Mouse (Mus musculus): ENCODE data around the gene AL607142.1. TPM values are rescaled to one million over a fixed set of nuclear protein-coding genes. Genes with fewer than 3 reads are reported as not detected.

Gene AL607142.1
- polyA plus RNA-seq, 1 experiment from 2014 or later, result not detected

DNA sequence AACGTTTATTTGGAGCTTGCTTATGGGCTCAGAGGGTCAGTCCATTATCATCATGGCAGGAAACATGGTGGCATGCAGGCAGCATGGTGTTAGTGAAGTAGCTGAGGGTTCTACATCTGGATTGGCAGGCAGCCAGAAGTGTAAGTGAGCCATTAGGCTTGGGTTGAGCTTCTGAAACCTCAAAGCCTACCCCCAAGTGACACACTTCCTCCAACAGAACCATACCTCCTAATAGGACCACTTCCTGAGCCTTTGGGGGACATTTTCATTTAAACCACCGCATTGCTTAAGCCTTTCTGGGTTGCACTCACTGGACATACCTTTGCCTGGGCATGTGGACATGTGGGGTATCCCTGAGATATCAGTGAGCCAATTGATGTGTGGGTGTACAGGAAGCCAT, 23.3 kb upstream of the AL607142.1 start:
- ATAC-seq (no peak), DNase-seq (ENCODE audit: low read depth, low spot score) (no peak)
- ChIA-PET POLR2A (interaction anchor here (0.6 to 2.6 kb wide), 2 partner anchors 11 to 26 kb away, joined by 3 to 8 read pairs; no protein-coding TSS in a partner anchor), CTCF (interaction anchor here (1.7 kb wide), 1 partner anchor 10 kb away, joined by 4 read pairs; no protein-coding TSS in a partner anchor)
- no peak for TF ChIP-seq CTCF (IDR thresholded peaks at IDR 0.05)
- no peaks in the 10 kb centered on the region for H3K27me3 ChIP-seq
- in situ Hi-C loops (cut with MboI; ENCODE audit: low pct_unique_long_range_greater_than_20kb), result no loop called here

- ChIA-PET POLR2A (interaction anchor here (0.9 to 2.6 kb wide), 2 partner anchors 12 to 27 kb away, joined by 3 to 8 read pairs; no protein-coding TSS in a partner anchor), CTCF (interaction anchor here (1.7 kb wide), 1 partner anchor 11 kb away, joined by 4 read pairs; no protein-coding TSS in a partner anchor)
- in situ Hi-C loops (cut with MboI; ENCODE audit: low pct_unique_long_range_greater_than_20kb), result no loop called here
- DNase-seq (ENCODE audit: low read depth, low spot score), result no peak
- no peak for TF ChIP-seq CTCF (IDR thresholded peaks at IDR 0.05)
- ATAC-seq, result no peak
- H3K27me3 ChIP-seq, result no peaks in the 10 kb centered on the region
These were observed 22.3 kb upstream of the AL607142.1 start for GRCm38 (mm10) chr4:120042480-120042879.

- DNase-seq (ENCODE audit: low read depth, low spot score) (no peak), ATAC-seq (no peak)
- POLR2A ChIA-PET, result no interaction called here
- CTCF ChIA-PET, result no interaction called here
- in situ Hi-C loops (cut with MboI; ENCODE audit: low pct_unique_long_range_greater_than_20kb), result no loop called here
- no peak for TF ChIP-seq CTCF (IDR thresholded peaks at IDR 0.05)
- no peaks in the 10 kb centered on the region for H3K27me3 ChIP-seq
These were observed 20.2 kb upstream of the AL607142.1 start for GRCm38 (mm10) chr4:120044612-120045011.

GRCm38 (mm10) chr4:120045131-120045537, 19.7 kb upstream of the AL607142.1 start:
- ChIA-PET CTCF (no interaction called here), POLR2A (no interaction called here)
- TF ChIP-seq CTCF (IDR thresholded peaks at IDR 0.05), result no peak
- H3K27me3 ChIP-seq, result no peaks in the 10 kb centered on the region
- in situ Hi-C loops (cut with MboI; ENCODE audit: low pct_unique_long_range_greater_than_20kb), result no loop called here
- DNase-seq (ENCODE audit: low read depth, low spot score) (no peak), ATAC-seq (no peak)

GRCm38 (mm10) chr4:120045871-120046270, 18.9 kb upstream of the AL607142.1 start:
- H3K27me3 ChIP-seq, result no peaks in the 10 kb centered on the region
- POLR2A ChIA-PET, result no interaction called here
- ATAC-seq, result no peak

DNA sequence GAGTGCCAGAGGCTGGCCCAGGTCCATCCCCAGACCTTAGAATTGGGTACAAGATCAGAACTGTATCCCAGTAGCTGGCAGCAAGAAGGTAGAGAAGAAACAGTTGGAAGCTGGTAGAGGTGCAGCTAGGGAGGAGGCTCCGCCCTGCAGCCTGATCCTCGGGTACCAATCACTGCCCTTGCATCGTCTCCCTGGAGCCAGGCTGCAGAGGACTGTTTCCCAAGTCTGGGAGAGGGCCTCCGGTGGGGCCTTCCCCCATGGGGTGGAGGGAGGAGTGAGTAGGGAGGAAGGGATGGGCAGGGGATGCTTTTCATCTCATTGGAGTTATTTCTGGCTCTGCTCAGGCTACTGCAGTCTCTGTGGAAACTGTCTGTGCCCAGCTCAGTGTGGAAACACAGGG, 17.7 kb upstream of the AL607142.1 start:
- CTCF ChIA-PET, result interaction anchor here (1.6 kb wide), 1 partner anchor 9 kb away, joined by 4 read pairs; no protein-coding TSS in a partner anchor
- no peaks in the 10 kb centered on the region for H3K27me3 ChIP-seq
- no peak for DNase-seq (ENCODE audit: low read depth, low spot score)
- in situ Hi-C loops (cut with MboI; ENCODE audit: low pct_unique_long_range_greater_than_20kb), result no loop called here
- TF ChIP-seq CTCF (IDR thresholded peaks at IDR 0.05), result no peak
- ATAC-seq, result no peak
- POLR2A ChIA-PET, result no interaction called here

More at GRCm38 (mm10) chr4:120045871-120046270, 18.9 kb upstream of the AL607142.1 start:
- no peak for DNase-seq (ENCODE audit: low read depth, low spot score)
- in situ Hi-C loops (cut with MboI; ENCODE audit: low pct_unique_long_range_greater_than_20kb), result no loop called here
- CTCF ChIA-PET, result interaction anchor here (1.6 kb wide), 1 partner anchor 11 kb away, joined by 4 read pairs; no protein-coding TSS in a partner anchor
- TF ChIP-seq CTCF (IDR thresholded peaks at IDR 0.05), result no peak

DNA sequence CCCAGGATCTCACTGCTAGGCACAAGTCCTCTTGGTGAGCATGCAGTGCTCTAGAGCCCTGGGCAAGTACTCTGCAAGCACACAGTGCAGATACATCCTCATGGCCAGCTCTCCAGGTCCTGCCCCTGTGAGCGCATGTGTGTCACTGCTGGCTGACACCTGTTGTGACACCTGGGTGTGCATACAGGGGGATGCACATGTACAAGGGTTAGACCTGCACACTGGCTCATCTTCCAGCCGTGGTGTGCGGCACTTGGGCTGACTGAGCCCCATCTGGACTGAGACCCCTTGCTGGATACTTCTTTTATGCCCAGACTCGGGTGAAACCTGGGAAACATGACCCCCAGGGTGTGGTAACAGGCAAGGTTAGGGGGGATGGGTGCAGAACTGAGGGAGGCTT, 16.5 kb upstream of the AL607142.1 start:
- no peaks in the 10 kb centered on the region for H3K27me3 ChIP-seq
- DNase-seq (ENCODE audit: low read depth, low spot score) (no peak), ATAC-seq (no peak)
- ChIA-PET POLR2A (no interaction called here), CTCF (no interaction called here)
- in situ Hi-C loops (cut with MboI; ENCODE audit: low pct_unique_long_range_greater_than_20kb), result no loop called here
- no peak for TF ChIP-seq CTCF (IDR thresholded peaks at IDR 0.05)

DNA sequence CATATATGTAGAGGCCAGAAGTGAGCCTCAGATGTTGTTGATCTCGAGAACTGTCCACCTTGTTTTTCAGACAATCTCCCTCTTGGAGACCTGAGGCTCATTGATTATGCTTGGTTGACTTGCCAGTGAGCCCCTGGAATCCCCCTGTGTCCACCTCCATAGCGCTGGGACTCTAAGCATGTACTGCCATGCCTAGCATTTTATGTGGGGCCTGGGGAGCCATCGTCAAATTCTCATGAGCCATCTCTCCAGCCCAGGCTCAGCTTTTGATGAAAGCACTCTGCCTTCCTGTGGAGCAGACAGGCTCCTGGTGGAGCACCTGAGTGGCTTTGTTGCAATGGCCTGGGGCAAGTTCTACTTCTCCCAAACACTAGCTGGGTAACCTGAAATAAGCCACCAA, 14.9 kb upstream of the AL607142.1 start:
- no peak for ATAC-seq
- in situ Hi-C loops (cut with MboI; ENCODE audit: low pct_unique_long_range_greater_than_20kb), result no loop called here
- TF ChIP-seq CTCF (IDR thresholded peaks at IDR 0.05), result no peak
- H3K27me3 ChIP-seq, result no peaks in the 10 kb centered on the region
- ChIA-PET CTCF (no interaction called here), POLR2A (no interaction called here)
- no peak for DNase-seq (ENCODE audit: low read depth, low spot score)

GRCm38 (mm10) chr4:120052481-120052880, 12.3 kb upstream of the AL607142.1 start:
- in situ Hi-C loops (cut with MboI; ENCODE audit: low pct_unique_long_range_greater_than_20kb), result no loop called here
- ChIA-PET CTCF (no interaction called here), POLR2A (no interaction called here)
- H3K27me3 ChIP-seq, result no peaks in the 10 kb centered on the region
- ATAC-seq, result no peak
- no peak for TF ChIP-seq CTCF (IDR thresholded peaks at IDR 0.05)
- DNase-seq (ENCODE audit: low read depth, low spot score), result no peak

DNA sequence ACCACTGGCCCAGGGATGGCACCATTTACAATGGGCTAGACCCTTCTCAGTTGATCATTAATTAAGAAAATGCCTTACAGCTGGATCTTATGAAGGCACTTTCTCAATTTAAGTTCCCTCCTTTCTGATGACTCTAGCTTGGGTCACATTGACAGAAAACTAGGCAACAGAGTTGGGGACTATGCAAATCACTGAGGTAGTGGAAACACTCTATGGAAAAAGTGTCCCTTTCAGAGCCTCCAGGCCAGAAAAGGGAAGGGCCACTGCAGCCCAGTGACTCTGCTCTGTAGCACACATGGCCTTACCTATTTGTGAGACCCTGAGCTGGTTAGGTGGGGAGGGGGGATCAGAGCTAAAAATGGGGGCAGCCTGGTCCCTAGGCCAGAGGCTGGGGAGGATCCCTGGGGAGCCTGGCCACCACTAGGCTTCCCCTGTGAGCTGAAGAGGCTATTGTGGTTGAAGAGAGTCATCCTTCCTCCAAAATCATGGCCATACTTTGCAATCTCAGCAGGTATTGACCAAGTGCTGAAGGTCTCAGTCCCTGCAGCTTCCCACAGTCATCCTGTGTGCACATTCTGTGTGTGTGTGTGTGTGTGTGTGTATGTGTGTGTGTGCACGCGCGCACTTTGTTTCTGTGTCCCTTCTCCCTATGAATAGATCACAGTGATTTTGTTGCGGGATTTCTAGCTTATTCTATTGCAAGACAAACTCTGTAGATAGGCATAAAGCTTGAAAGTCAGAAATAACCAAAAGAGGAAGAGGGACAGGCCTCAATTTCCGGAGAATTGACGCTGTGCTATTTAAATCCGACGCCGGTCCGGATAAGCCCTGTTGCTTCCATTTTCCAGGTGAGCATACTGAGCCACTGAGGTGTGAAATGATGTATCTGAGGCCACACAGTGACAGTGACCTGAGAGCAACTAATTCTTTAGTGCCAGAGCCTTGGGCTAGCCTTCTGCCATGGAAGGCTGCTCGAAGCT, 11.5 kb upstream of the AL607142.1 start:
- no peak for ATAC-seq
- CTCF ChIA-PET, result no interaction called here

DNA sequence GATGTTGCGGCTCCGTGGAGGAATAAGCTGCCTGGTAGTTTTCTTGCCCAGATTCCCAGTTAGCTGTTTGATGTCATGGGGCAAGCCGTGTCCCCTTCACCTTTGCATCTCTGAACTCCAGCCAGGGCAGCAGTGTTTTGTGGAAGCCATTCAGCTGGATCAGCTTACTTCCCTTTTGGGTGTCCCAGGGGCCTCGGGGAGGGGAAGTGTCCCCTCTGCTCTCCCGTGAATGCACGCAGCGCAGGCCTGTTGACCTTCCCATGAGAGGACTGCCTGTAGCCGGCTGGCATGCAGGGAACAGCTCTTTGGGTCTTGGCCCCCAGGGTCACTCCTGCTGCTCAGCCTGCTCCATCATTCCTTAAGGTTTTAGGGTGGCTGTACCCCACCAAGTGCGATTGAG, 10.7 kb upstream of the AL607142.1 start:
- no peaks in the 10 kb centered on the region for H3K27me3 ChIP-seq
- no peak for TF ChIP-seq CTCF (IDR thresholded peaks at IDR 0.05)
- in situ Hi-C loops (cut with MboI; ENCODE audit: low pct_unique_long_range_greater_than_20kb), result no loop called here
- ChIA-PET POLR2A (no interaction called here), CTCF (no interaction called here)
- ATAC-seq (no peak), DNase-seq (ENCODE audit: low read depth, low spot score) (no peak)

More for the DNA sequence above, 11.5 kb upstream of the AL607142.1 start:
- POLR2A ChIA-PET, result no interaction called here
- TF ChIP-seq CTCF (IDR thresholded peaks at IDR 0.05), result no peak
- no peak for DNase-seq (ENCODE audit: low read depth, low spot score)
- in situ Hi-C loops (cut with MboI; ENCODE audit: low pct_unique_long_range_greater_than_20kb), result no loop called here
- H3K27me3 ChIP-seq, result no peaks in the 10 kb centered on the region

Data from Patski (cell line).